Mouse (Mus musculus) left cerebral cortex, postnatal 10 days (tissue): ENCODE measurements around the gene Snapc3. TPM values are rescaled to one million over a fixed set of nuclear protein-coding genes. Genes with fewer than 3 reads are reported as not detected.

Experiments used
- total RNA-seq, 2 experiments: library from RNA; stranded (reverse); gene quantifications; 2 replicates each; pipeline ENCODE4 v1.2.3; 2021

Snapc3 gene
- total RNA-seq, 2 experiments from 2014 or later, result 39.9 to 42.6 TPM

Other genes with a start within 250 kb of the Snapc3 start
- 10 to 100 TPM; 27.5 to 29.6 TPM for gene Ttc39b, start 93.5 kb upstream of the Snapc3 start, total RNA-seq
- gene Psip1, start 68.7 kb downstream of the Snapc3 start, total RNA-seq, result 100 to 1,000 TPM; 218 to 224 TPM
- gene Ccdc171, start 107.8 kb downstream of the Snapc3 start, total RNA-seq, result 1 to 10 TPM; 2.4 to 2.5 TPM